Mouse (Mus musculus) common myeloid progenitor, adult 5-6 weeks (primary cell): ENCODE measurements at regions not wholly inside any gene's neighbourhood (a gene's known extent, or its start where the extent isn't known, plus 50 kb on each side); places are given as distances from the start of the nearest gene placed in this dataset.
A peak's percentile ranks its signal among the peaks of the same experiment; 100 is the strongest.

Experiments
- ATAC-seq: replicated peaks from 2 replicates; pipeline ENCODE4 v1.8.0; 2016; ENCODE audit warnings: low read depth, mild to moderate bottlenecking, moderate TSS enrichment, inconsistent platforms; ENCODE audit not compliant: poor library complexity, severe bottlenecking

- ATAC-seq, result no peak
Measured at GRCm38 (mm10) chr4:81744629-81745509, 302.3 kb upstream of the Mpdz start.

GRCm38 (mm10) chr4:81743978-81744628 lies 301.5 kb upstream of the Mpdz start:
- no peak for ATAC-seq

- peak; percentile 78 for ATAC-seq
Measured at GRCm38 (mm10) chr4:81742536-81743459, 300.2 kb upstream of the Mpdz start.

GRCm38 (mm10) chr4:81734391-81734790 lies 291.8 kb upstream of the Mpdz start:
- ATAC-seq, result no peak

GRCm38 (mm10) chr4:81730386-81730785 lies 287.8 kb upstream of the Mpdz start:
- no peak for ATAC-seq

GRCm38 (mm10) chr4:81728961-81729360 lies 286.3 kb upstream of the Mpdz start:
- ATAC-seq, result no peak

- ATAC-seq, result no peak
Measured at GRCm38 (mm10) chr4:81727735-81728581, 285.3 kb upstream of the Mpdz start.

GRCm38 (mm10) chr4:81726761-81727723 lies 284.4 kb upstream of the Mpdz start:
- no peak for ATAC-seq

- no peak for ATAC-seq
Measured at GRCm38 (mm10) chr4:81724751-81725150, 282.1 kb upstream of the Mpdz start.

- no peak for ATAC-seq
Measured at GRCm38 (mm10) chr4:81712378-81712777, 269.8 kb upstream of the Mpdz start.

- no peak for ATAC-seq
Measured at GRCm38 (mm10) chr4:81695182-81695581, 252.6 kb upstream of the Mpdz start.

- no peak for ATAC-seq
Measured at GRCm38 (mm10) chr4:81677205-81677604, 234.6 kb upstream of the Mpdz start.

- no peak for ATAC-seq
Measured at GRCm38 (mm10) chr4:81674871-81675270, 232.3 kb upstream of the Mpdz start.

- ATAC-seq, result no peak
Measured at GRCm38 (mm10) chr4:81673398-81674265, 231.0 kb upstream of the Mpdz start.

GRCm38 (mm10) chr4:81671986-81672385 lies 229.4 kb upstream of the Mpdz start:
- ATAC-seq, result no peak

- no peak for ATAC-seq
Measured at GRCm38 (mm10) chr4:81669181-81669580, 226.6 kb upstream of the Mpdz start.

- no peak for ATAC-seq
Measured at GRCm38 (mm10) chr4:81661096-81661495, 218.5 kb upstream of the Mpdz start.

GRCm38 (mm10) chr4:81628496-81628828 lies 185.8 kb upstream of the Mpdz start:
- no peak for ATAC-seq
